Mouse (Mus musculus) small intestine, adult 2 months (tissue): ENCODE data around the gene Rab5if.

Experiments used
- CTCF ChIP-seq: fragments of 200-500 bp; IDR thresholded peaks from 2 replicates; pipeline ENCODE4 v1.5.1; 2012; ENCODE audit warnings: low read depth, mild to moderate bottlenecking, control low read depth, inconsistent platforms, low read length, moderate library complexity, mixed read lengths; ENCODE audit not compliant: insufficient replicate concordance, insufficient read length; ENCODE audit errors: extremely low read depth
- POLR2A ChIP-seq: fragments of 200-500 bp; IDR thresholded peaks from 2 replicates; pipeline ENCODE4 v1.6.1; 2012; ENCODE audit warnings: low read depth, mild to moderate bottlenecking, control low read depth, inconsistent platforms, low read length, moderate library complexity

DNA sequence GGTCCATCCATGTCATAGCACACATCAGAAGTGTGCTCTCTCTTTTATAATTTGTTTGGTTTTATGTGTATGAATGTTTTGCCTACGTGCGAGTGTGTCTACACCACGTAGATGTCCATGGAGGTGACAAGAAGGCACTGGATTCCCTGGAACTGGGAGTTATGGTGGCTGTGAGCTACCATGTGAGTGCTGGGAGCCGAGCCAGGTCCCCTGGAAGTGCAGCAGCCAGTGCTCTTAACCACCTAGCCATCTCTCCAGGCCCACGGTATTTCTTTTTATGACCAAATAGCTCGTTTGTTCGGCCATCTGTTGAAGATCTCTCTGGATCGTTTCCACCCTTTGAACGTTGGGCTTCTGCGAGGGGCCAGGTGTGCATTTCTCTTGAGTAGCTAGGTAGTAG is 19.6 kb upstream of the Rab5if start:
- TF ChIP-seq CTCF: no peak
- no peak for TF ChIP-seq POLR2A
